Mouse (Mus musculus): ENCODE results near the gene Plac1.

GRCm38 (mm10) chrX:53270063-53270432 is 30.1 kb upstream of the Plac1 start:
- TF ChIP-seq CTCF (IDR thresholded peaks at IDR 0.05; ENCODE audit: low read depth) (no peak), EP300 (IDR thresholded peaks at IDR 0.05; ENCODE audit: low read depth) (no peak)
